Mouse (Mus musculus) T-cell, adult 2 months (primary cell): ENCODE results near the gene Taar2.

Source experiments
- DNase-seq: peaks from one replicate; pipeline ENCODE4 v3.0.0; 2022; ENCODE audit warnings: low spot score

Gene Taar2

GRCm38 (mm10) chr10:23938312-23938711 is at the start of gene Taar2:
Gene Taar2, plus strand, starts transcription at chr10:23938572.
- DNase-seq = no peak

GRCm38 (mm10) chr10:23892987-23893386 is 45.4 kb upstream of the Taar2 start:
- DNase-seq = no peak

- no peak for DNase-seq
Measured at GRCm38 (mm10) chr10:23894601-23895349, 43.6 kb upstream of the Taar2 start, which contains the start of gene Vnn1. Gene Vnn1, plus strand, starts transcription at chr10:23894688.

GRCm38 (mm10) chr10:23895376-23895775 is 43.0 kb upstream of the Taar2 start:
- no peak for DNase-seq

GRCm38 (mm10) chr10:23901119-23901518 is 37.3 kb upstream of the Taar2 start:
- no peak for DNase-seq

- no peak for DNase-seq
Measured at GRCm38 (mm10) chr10:23905661-23906060, 32.7 kb upstream of the Taar2 start.

GRCm38 (mm10) chr10:23920056-23920455 is 18.3 kb upstream of the Taar2 start, which contains the start of gene Taar1:
Gene Taar1, plus strand, starts transcription at chr10:23920356.
- DNase-seq = no peak

- DNase-seq = no peak
Measured at GRCm38 (mm10) chr10:23922468-23922867, 15.9 kb upstream of the Taar2 start.

GRCm38 (mm10) chr10:23923941-23924340 is 14.4 kb upstream of the Taar2 start:
- no peak for DNase-seq

GRCm38 (mm10) chr10:23937613-23938012 is 759 bp upstream of the Taar2 start:
- no peak for DNase-seq

GRCm38 (mm10) chr10:23942465-23942864 is 4.1 kb downstream of the Taar2 start:
- no peak for DNase-seq

- DNase-seq = no peak
Measured at GRCm38 (mm10) chr10:23948026-23948425, 9.7 kb downstream of the Taar2 start.

GRCm38 (mm10) chr10:23949508-23950005 is 11.2 kb downstream of the Taar2 start, which contains the start of gene Taar3:
Gene Taar3, plus strand, starts transcription at chr10:23949558.
- DNase-seq = no peak

GRCm38 (mm10) chr10:23951714-23952113 is 13.3 kb downstream of the Taar2 start:
- no peak for DNase-seq

GRCm38 (mm10) chr10:23959071-23959470 is 20.7 kb downstream of the Taar2 start:
- DNase-seq = no peak

GRCm38 (mm10) chr10:23960444-23960915 is 22.1 kb downstream of the Taar2 start, which contains the start of gene Taar4:
Gene Taar4, plus strand, starts transcription at chr10:23960494.
- no peak for DNase-seq

- no peak for DNase-seq
Measured at GRCm38 (mm10) chr10:23963444-23963843, 25.1 kb downstream of the Taar2 start.

- no peak for DNase-seq
Measured at GRCm38 (mm10) chr10:23964921-23965610, 26.7 kb downstream of the Taar2 start.

- DNase-seq = no peak
Measured at GRCm38 (mm10) chr10:23970656-23971165, 32.3 kb downstream of the Taar2 start, which contains the start of gene Taar5. Gene Taar5, plus strand, starts transcription at chr10:23970706.

- no peak for DNase-seq
Measured at GRCm38 (mm10) chr10:23971256-23971655, 32.9 kb downstream of the Taar2 start.

- no peak for DNase-seq
Measured at GRCm38 (mm10) chr10:23977958-23978357, 39.6 kb downstream of the Taar2 start.

- peak; percentile 19 for DNase-seq
Measured at GRCm38 (mm10) chr10:23978901-23979705, 40.7 kb downstream of the Taar2 start.
